Mouse (Mus musculus) embryonic fibroblast, embryonic 13.5 days (primary cell): ENCODE results near the gene Pola2.

Experiments
- CTCF ChIP-seq: IDR thresholded peaks from 2 replicates; pipeline ENCODE4 v1.5.1; 2011; ENCODE audit warnings: mild to moderate bottlenecking, control low read depth, low read length, moderate library complexity, borderline replicate concordance; ENCODE audit not compliant: insufficient read depth
- POLR2A ChIP-seq: IDR thresholded peaks from 2 replicates; pipeline ENCODE4 v1.6.1; 2011; ENCODE audit warnings: low read depth, mild to moderate bottlenecking, control low read depth, low read length, moderate library complexity

DNA sequence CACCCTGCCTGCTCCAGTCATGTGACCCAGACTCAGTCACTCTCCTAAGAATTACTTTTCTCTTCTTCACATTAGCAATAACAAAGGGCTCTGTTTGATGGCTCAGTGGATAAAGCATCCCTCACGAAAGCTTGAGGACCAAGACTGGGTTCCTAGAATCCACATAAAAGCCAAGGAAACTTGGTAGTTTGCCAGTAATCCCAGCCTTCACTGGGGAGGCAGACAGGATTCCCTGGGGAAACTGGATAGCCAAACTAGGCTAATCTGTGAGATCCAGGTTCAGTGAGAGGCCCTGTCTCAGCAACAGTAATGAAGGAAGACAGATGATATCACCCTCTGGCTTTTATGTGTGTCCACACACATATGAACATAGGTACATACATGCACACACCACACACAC, 26.9 kb upstream of the Pola2 start:
- TF ChIP-seq POLR2A: no peak
- TF ChIP-seq CTCF: no peak
